In genomic region chr11:106486866-106487732, GRCm38 (mm10) we compare ENCODE assay signal across 8 mouse cellular contexts. TPM values are rescaled to one million over a fixed set of nuclear protein-coding genes. Genes with fewer than 3 reads are reported as not detected.
DNase-seq lines count a peak whose midpoint lies in the region; ATAC-seq and TF ChIP-seq lines count a peak whose summit lies in the region.

No protein-coding gene starts in this region.

- peaks cover 28% of the 10 kb centered on the region for H3K4me1 ChIP-seq in forebrain, embryonic 10.5 days
- H3K4me1 ChIP-seq in hindbrain, embryonic 15.5 days (replicated peaks): peaks cover 10% of the 10 kb centered on the region
- H3K4me1 ChIP-seq in liver, embryonic 14.5 days (replicated peaks; ENCODE audit: control insufficient read depth in 2 of 2, insufficient read depth in 2 of 2, low read length in 1 of 2): peaks cover 18 to 26% of the 10 kb centered on the region in 2 experiments
- H3K4me1 ChIP-seq in olfactory bulb, adult 2 months (ENCODE audit: control insufficient read depth, insufficient read depth, low read length): peaks cover 11% of the 10 kb centered on the region

- no peaks in the 10 kb centered on the region for H3K9me3 ChIP-seq in forebrain, embryonic 10.5 days
- H3K9me3 ChIP-seq in hindbrain, embryonic 15.5 days: no peaks in the 10 kb centered on the region
- H3K9me3 ChIP-seq in liver, embryonic 14.5 days (ENCODE audit: control insufficient read depth, low read length): no peaks in the 10 kb centered on the region

- peak overlapping the region; percentile 96 for H3K4me3 ChIP-seq in forebrain, embryonic 10.5 days
- peak overlapping the region; percentile 94 for H3K4me3 ChIP-seq in hindbrain, embryonic 15.5 days
- peak overlapping the region; percentile 77 to 84 for H3K4me3 ChIP-seq in liver, embryonic 14.5 days (ENCODE audit: insufficient read depth in 1 of 2, low read depth in 2 of 2, low read length in 2 of 2)
- peak overlapping the region; percentile 73 for H3K4me3 ChIP-seq in olfactory bulb, adult 2 months (ENCODE audit: insufficient read depth, low read depth, low read length)

- H3K9ac ChIP-seq in hindbrain, embryonic 15.5 days: peak overlapping the region; percentile 88
- H3K9ac ChIP-seq in liver, embryonic 14.5 days (replicated peaks): peak overlapping the region; percentile 79

- WGBS in forebrain, embryonic 10.5 days: under 1% methylated on average over 84 of the region's 86 CpGs
- WGBS in hindbrain, embryonic 15.5 days: under 1% methylated on average over 56 of the region's 86 CpGs
- WGBS in liver, embryonic 14.5 days (ENCODE audit: insufficient replicate concordance): under 1% methylated on average over 85 of the region's 86 CpGs
- WGBS in olfactory bulb, adult 2 months: under 1% methylated on average over 86 of the region's 86 CpGs

- no peak for TF ChIP-seq EP300 in liver, embryonic 14.5 days (IDR thresholded peaks at IDR 0.05; ENCODE audit: low read depth)

- TF ChIP-seq CTCF in liver, embryonic 14.5 days (IDR thresholded peaks at IDR 0.05; ENCODE audit: low read depth): no peak
- TF ChIP-seq CTCF in olfactory bulb, adult 2 months (IDR thresholded peaks at IDR 0.05; ENCODE audit: insufficient read depth, low read depth, low read length): no peak

- peak overlapping the region; percentile 88 for H3K27ac ChIP-seq in forebrain, embryonic 10.5 days
- H3K27ac ChIP-seq in hindbrain, embryonic 15.5 days (replicated peaks): peak overlapping the region; percentile 82
- H3K27ac ChIP-seq in liver, embryonic 14.5 days: peak overlapping the region; percentile 59
- H3K27ac ChIP-seq in olfactory bulb, adult 2 months (ENCODE audit: insufficient read depth, low read depth, low read length): peak overlapping the region; percentile 32; the same call in 1 of the 2 replicates

- peak; percentile 41 for DNase-seq in left cerebral cortex, adult 11 months (ENCODE audit: low spot score)
- no peak for DNase-seq in left cerebral cortex, adult 8-10 months (ENCODE audit: low spot score in 2 of 2)
- DNase-seq in R1 (ENCODE audit: low read depth, low spot score): peak; percentile 31
- no peak for DNase-seq in forebrain, embryonic 10.5 days (ENCODE audit: extremely low spot score, low spot score)
- no peak for DNase-seq in liver, embryonic 14.5 days (ENCODE audit: low read depth in 3 of 3, low spot score in 3 of 3)
- DNase-seq in urinary bladder, adult 18-20 months (ENCODE audit: low spot score in 2 of 2): no peak

- no peaks in the 10 kb centered on the region for H3K36me3 ChIP-seq in forebrain, embryonic 10.5 days (replicated peaks)
- H3K36me3 ChIP-seq in hindbrain, embryonic 15.5 days: no peaks in the 10 kb centered on the region
- H3K36me3 ChIP-seq in liver, embryonic 14.5 days (replicated peaks; ENCODE audit: control insufficient read depth, insufficient read depth, low read depth): no peaks in the 10 kb centered on the region

- TF ChIP-seq POLR2A in olfactory bulb, adult 2 months (IDR thresholded peaks at IDR 0.05; ENCODE audit: insufficient read depth, low read depth, low read length): no peak

- peak overlapping the region; percentile 83 for H3K4me2 ChIP-seq in hindbrain, embryonic 15.5 days
- peak overlapping the region; percentile 71 for H3K4me2 ChIP-seq in liver, embryonic 14.5 days (ENCODE audit: low read depth)

- H3K27me3 ChIP-seq in forebrain, embryonic 10.5 days (ENCODE audit: poor library complexity, severe bottlenecking): no peaks in the 10 kb centered on the region
- H3K27me3 ChIP-seq in hindbrain, embryonic 15.5 days: no peaks in the 10 kb centered on the region
- no peaks in the 10 kb centered on the region for H3K27me3 ChIP-seq in liver, embryonic 14.5 days (ENCODE audit: control insufficient read depth, insufficient read depth, low read length)

- ATAC-seq in hindbrain, embryonic 15.5 days (ENCODE audit: low FRiP score, low read depth): peak; percentile 90
- ATAC-seq in liver, embryonic 14.5 days (ENCODE audit: insufficient read depth): peak; percentile 71

RNA-seq across cellular contexts. Expression of gene Ern1, which starts 0.6 kb away (rescaled TPM):
- total RNA-seq in left cerebral cortex, adult 8-10 months (2022): 10 to 100 TPM in 1 of 4 experiments, 1 to 10 TPM in 3; 8.2 to 10.5 (median 9.2) TPM
- 4.6 and 5.3 TPM in 2 replicates for polyA plus RNA-seq in forebrain, embryonic 10.5 days (2016; fragmentation: Nextera tagmentation; extraction: Ambion mirVana)
- polyA plus RNA-seq in hindbrain, embryonic 15.5 days (2015; fragmentation: Nextera tagmentation; extraction: Ambion mirVana): 4.9 and 5.0 TPM in 2 replicates
- 4.3 and 4.6 TPM in 2 replicates for polyA plus RNA-seq in liver, embryonic 14.5 days (2012; rRNA removed)
- polyA plus RNA-seq in liver, embryonic 14.5 days (2014; fragmentation: Nextera tagmentation; extraction: Ambion mirVana): 2.9 and 3.3 TPM in 2 replicates
- polyA plus RNA-seq in olfactory bulb, adult 2 months (2012; ENCODE audit: insufficient read depth, insufficient read length, low replicate concordance, missing spikeins): not detected in 2 replicates

Comparison
In these comparisons a context has a peak if more than half of its experiments do, and no peak if none do; other contexts are left out.
1. DNase-seq: peak in left cerebral cortex, adult 11 months (single experiment) and R1 (single experiment); none in left cerebral cortex, adult 8-10 months (0 of 2), forebrain, embryonic 10.5 days (single experiment), liver, embryonic 14.5 days (0 of 3) and urinary bladder, adult 18-20 months (0 of 2).
2. H3K27ac ChIP-seq: peak in every context shown above with its lines; median percentile 88 in forebrain, embryonic 10.5 days; 82 in hindbrain, embryonic 15.5 days; 59 in liver, embryonic 14.5 days; 32 in olfactory bulb, adult 2 months.
3. Peak in every context shown above with its lines, with median percentiles within 50 percentile points of each other: H3K4me3 ChIP-seq.